Mouse (Mus musculus) brain, embryonic 18.5 days (tissue): Measurements from ENCODE around the gene Tctex1d1.

Source experiments
- DNase-seq: peaks from one replicate; pipeline ENCODE4 v3.0.0-alpha.2; 2012; ENCODE audit warnings: low read depth, low spot score

The Tctex1d1 gene

DNA sequence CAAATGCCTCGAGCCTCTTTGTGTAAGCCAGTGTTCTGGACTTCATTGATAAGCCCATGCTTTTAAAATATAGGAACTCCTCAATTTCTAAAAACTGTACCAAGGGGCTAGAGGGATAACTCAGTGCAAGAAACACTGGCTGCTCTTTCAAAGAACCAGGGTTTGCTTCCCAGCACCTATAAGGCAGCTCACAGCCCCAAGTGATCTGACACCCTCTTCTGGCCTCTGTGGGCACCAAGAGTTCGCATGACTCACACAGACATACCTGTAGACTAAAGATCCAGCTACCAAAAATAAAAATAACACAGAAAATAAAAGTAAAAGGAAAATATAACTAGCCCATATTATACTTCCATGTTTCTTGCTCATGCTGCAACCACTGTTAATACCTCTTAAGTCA, 9.3 kb downstream of the Tctex1d1 start:
- no peak for DNase-seq

DNA sequence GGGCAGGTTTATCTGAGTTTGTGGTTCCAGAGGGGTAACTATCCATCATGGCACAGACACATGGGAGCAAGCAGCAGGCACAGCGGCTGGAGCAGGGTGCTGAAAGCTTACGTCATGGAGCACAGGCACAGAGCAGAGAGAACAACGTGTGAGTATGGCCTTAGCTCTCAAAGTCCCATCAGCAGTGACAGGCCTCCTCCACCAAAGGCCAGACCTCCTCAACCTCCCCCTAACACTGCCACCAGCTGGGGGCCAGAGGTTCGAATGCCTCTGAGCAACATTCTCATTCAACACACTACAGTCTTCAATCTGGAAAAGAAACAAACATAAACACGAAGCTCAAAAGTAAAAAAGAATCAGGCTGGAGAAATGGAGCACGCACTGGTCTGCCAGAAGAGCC, 10.1 kb downstream of the Tctex1d1 start:
- DNase-seq = no peak

DNA sequence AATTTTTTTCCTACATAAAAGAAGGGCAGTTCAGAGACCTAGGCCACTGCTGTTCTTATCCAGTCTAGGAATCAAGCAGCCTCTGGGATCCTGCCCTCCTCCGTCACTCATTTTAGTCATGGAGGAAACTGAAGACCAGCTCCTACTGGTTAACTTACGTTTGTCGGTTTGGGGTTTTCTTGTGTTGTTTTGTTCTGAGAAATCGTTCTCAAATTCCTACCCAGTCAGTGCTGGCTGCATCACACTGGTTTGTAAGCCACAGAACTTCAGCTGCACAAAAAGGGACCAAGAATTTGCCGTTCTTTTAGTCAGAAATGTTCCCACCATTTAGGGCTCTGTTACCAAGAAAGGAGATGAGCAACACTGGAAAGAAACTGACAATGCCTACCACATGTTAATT, 11.0 kb downstream of the Tctex1d1 start:
- DNase-seq = no peak

DNA sequence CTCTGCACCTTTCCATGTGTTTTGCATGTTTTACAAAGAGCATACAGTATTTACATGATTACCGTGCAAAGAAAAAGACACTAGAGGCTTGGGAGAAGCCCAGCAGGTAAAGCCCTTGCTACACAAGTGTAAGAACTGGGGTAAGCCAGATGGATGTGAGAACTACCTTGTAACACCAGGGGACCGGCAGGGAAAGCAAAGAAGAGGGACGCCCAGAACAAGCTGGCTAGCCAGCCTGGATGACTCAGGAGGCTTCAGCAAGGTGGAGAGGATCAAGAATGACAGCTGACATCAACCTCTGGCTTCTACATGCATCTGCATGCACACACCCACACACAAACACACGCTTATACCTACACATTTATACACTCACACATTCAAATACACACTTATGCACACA, 11.6 kb downstream of the Tctex1d1 start:
- DNase-seq = no peak

DNA sequence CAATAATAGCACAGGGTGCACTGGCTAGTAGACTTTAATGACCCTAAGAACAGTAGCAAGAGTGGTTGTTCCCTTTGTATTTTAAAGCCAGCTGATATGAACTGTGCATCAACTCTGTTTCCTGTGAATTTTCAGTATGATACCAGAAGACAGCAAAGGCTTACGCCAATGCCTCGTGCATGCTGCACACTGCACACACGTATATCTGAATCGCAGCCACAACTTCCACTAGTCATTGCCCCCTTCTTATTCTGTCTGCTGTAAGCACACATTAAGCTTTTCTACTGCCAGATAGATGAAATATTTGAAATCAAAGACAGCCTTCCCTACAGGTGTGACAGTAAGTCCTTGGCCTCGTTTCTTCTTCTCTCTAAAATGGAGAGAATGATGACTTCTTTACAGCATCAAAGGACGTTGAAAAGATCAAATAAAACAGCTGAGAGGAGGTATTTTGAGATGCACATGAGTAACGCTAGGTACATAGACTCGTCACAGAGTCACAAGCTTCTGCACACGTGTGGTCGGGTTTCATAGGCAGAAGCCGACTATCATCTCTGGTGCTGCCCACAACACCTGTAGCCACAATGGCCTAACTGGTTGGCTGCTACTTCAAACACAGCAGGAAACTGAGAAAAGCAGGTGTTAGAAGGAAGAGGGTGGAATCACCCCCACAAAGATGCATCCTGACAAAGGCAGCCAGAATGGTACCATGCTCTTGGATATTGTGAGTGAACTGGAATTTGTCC, 12.4 kb downstream of the Tctex1d1 start:
- no peak for DNase-seq

DNA sequence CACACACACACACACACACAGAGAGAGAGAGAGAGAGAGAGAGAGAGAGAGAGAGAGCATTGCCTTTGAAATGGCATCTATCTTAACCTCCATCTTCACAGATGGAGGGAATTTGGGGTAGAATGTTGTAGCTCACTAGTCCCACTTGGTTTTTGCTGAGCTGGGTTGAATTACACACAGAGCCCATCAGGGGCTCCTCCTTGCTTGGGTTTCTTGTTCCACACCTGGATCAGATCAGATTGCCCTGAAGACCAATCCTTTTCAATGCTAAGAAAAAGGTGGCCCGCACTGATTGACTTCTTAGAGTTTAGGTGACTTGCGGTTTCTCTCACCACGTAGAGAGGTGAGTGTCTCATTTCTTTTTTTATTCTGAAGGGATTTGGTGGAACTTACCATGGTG, 13.3 kb downstream of the Tctex1d1 start:
- DNase-seq = no peak

DNA sequence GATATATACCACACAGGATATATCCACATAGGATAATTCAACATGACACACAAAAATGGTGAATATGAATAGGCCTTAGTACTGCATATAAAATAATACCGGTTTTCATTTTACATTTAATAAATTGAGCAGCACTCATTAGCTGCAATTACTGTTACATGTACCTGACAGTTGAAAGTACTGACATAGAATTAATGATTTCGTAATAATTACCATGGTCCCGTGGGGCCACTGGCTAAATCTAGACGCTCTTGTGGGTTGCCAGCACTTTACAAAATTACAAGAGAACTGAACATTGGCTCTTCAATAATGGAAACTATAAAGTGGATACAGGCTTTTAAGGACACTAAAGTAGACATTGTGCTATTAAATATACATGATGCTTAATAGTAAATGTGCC, 26.3 kb downstream of the Tctex1d1 start:
- DNase-seq = no peak

DNA sequence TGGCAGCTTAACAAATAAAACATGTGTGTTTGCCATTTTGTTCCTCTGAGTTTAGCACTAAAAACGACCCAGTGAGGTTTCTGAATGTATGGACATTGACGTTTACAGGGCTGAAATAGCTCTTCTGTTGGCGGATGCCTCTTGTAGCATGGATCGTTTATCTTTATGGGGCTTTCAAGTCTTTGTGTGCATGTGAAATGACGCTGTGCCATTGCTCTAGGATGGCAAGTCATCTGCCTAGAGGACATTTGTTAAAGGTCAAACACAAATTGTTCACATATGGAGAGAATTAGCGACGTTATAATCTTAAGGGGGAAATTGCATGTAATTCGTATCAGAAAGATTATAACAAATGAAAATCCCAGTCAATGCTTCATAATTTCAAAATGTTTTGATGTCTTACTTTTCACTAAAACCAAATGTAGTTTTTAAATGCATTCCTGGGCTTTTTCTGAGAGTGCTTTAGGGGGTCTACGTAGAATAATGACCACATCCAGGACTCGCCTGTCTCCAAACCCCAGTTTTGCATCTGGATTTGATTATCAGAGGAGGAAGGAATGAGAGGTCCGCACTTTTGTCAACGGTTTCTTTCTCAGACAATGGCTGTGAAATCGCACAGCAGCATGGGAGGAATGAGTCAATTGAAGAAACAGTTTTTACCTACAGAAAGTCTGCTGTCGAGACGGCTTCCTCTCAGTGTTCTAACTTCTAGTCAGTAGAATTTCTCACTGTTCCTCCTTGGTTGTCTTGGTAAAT, 27.0 kb downstream of the Tctex1d1 start:
- no peak for DNase-seq

DNA sequence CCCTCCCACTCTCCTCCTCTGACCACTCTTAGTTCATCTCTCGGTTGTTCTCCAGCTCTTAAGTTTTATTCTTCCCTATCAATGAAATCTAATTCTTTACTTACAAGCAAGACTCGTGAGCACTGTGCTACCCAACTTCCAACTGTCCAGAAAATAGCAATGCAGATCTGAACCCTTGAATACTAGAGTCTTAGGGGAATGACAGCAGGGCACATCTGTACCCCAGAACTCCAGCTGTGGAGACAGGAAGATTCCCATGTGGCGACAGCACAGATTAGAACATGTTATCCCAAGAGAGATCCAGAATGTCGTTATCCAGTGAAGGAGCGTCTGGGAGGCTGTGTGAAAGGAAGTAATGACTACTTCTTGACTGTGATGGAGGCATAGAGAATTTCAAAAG, 27.9 kb downstream of the Tctex1d1 start:
- DNase-seq = no peak

DNA sequence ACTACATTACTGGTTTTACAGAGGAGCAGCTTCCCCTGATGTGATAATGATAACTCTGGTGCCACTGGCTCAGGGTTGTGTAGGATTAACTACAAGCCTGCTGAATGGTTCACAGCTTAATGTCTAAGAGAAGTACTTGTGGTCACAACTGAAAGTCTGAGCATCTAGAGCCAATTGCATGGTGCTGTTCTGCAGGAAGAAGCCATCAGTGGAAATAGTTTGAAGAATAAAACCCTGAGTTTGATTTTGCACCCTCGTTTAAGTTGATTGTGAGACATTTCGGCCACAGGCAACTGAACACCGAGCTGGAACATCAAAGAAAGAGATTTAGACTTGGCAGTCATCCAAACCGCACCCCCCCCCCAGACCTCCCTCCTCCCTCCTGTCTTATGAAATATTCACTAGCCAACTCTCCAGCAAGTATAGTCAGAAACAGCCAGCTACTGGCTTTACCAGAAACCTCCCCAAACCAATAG, 28.6 kb downstream of the Tctex1d1 start:
- no peak for DNase-seq

DNA sequence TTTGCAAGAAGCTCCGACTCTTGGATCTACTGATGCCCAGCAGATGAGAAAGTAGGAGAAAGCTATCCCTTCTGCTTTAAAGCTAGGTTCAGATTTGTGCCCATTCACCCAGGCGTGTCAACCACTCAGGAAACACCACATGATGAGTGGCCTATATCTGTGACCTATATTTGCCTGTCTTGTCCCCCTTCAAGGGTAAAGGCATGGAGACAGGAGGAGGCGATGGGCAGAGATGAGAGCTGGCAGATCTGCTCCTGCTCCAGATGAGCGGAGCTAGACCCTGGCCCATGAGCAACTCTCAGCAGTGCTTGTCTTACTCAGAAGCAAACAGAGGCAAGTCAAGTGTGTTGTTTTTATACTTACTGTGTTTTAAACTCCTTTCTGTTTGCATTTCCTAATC, 32.3 kb downstream of the Tctex1d1 start:
- no peak for DNase-seq

DNA sequence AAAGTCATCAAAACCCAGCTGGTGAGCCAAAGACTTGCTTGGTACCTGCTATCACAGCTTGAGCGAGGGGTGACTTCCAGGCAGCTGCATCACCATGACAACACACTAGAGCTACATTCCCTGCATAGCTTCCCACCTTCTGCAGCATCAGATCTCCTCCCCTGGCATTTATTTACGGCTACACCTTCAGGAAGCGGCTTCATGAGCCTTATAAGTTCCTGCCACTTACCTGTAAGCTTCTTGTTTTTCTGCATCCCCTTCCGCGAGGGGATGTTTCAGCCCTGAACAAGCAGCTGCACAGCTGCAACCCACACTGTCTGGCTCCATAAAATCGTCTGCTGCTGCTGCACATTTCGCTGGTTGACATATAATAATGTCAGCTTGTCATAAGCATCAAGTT, 33.4 kb downstream of the Tctex1d1 start:
- DNase-seq = peak; percentile 56

DNA sequence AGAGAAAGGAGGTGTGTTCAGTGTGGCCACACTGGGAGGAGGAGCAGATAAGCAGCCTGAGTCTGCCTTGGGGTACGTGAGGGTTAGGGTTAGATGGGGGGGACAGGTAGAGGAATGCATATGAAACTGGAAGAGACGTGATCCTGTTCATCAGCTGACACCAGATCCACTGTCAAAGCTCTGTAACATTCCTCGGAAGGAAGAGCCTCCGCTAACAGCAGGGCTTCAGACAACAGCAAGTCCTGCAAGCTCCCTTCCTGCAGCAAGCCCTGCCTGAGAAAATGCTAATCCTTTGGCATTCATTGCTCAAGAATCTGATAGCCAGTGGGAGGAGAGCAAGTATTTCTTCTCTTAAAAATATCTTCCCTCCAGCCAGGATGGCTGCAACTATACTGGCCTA, 35.1 kb downstream of the Tctex1d1 start:
- no peak for DNase-seq

DNA sequence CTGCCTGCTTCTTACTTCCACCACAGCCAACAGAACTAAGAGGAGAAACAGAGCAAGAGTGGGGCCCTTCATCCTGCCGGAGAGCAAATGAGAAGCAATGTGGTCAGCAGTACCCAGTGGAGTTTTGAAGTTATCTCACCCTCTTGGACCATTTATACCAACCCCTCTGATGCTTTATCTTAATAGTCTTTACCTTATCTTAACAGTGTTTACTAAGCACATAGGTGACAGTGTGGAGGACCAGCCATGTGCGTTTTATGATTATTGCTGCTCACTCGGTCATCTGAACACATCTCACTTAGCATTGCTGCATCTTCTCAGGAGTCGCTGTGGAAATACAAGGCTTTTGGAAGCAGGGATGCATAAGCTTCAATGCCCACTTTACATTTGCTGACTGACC, 48.2 kb downstream of the Tctex1d1 start, which contains the start of gene Insl5:
Gene Insl5, minus strand, starts transcription at position 222 of the 400 bp plus-strand sequence.
- DNase-seq = no peak

DNA sequence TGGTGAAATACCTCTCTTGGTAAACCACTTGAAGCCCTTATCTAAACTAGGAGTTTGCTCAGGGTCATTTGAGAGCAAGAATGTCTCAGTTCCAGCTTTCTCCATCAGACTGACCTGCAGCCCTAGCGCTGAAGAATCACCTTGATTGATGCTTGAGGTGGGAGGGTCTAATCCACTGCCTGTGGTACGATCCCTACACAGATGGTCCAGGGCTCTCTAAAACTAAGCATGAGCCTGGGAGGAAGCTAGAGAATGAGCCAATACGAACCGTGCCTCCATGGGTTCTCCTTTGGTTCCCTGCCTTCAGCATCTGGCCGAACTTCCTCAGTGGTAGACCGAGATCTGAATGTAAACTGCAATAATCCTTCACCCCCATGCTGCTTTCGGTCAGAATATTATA, 49.3 kb downstream of the Tctex1d1 start:
- DNase-seq = no peak

DNA sequence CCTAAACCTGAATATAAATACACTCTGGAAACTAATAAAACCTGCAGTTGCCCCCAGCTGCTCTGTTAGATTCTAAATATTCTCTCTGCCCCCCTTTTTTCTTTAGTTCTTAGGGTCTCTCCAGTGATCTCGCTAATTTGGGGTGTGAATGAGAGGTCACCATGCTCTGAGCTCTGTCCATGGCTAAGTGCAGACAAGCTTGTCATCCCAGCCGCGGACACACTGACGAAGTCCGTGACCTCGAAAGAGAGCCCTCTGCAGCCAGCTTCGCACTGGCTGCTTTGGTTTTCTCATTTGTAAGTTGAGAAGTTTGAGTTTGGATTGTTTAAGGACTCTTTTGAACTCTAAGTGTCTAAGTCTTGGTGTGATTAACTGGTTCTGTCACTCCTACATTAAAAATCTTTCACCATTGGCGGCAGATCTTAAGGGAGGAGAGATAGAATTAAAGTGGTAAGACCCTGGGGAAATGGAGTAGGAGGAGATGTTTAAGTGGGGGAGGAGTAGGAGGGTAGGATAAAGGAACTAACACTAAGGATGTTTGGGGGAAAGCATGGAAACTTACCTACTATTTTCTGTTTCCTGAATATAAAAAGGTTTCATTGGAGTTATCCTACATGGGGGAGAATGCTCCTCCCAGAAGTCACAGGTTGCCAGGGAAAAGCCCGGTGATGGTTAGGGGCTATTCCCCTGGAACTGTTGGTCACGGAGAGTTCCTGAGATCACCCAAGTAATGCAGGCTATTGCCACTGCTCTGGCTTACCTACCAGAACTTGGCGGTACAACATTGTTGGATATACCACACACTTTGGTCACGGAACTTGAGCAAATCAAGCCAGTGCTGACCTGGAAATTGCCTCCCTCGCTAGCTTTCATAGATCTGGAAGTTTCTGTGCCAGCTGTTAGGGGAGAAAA, 50.0 kb downstream of the Tctex1d1 start:
- no peak for DNase-seq

DNA sequence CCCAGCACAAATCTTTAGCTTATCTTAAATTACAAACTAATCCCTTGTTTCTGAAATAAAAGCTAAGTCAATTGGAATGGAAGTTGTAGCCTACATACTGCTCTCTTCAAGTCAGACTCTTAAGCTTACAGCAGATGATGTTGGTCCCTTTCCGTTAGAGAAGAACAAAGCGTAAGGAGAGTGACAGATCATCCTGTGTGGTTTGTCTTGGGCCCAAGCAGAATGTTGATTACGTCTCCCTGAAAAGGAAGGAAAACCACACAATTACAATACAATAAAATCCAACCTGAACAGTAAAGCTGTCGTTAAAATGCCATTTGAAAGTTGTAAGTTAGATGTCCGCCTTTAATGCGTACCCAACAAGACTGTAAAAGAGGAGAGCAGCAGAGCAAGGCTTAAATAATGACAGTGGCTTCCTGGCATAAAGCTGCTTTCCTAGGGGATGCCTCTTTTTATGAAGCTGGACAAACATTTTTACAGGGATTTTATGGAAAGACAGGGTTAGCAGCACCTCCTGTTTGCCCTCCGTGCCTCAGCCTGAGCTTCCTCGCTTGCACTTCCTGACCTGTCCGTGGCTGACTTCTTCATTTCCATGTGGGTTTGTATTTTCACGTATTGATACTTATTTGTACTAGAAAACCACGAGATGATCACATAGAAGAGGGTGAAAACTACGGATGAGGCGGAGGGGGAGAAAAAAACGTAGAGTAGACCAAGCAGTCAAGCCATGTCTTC, 60.9 kb downstream of the Tctex1d1 start:
- no peak for DNase-seq

DNA sequence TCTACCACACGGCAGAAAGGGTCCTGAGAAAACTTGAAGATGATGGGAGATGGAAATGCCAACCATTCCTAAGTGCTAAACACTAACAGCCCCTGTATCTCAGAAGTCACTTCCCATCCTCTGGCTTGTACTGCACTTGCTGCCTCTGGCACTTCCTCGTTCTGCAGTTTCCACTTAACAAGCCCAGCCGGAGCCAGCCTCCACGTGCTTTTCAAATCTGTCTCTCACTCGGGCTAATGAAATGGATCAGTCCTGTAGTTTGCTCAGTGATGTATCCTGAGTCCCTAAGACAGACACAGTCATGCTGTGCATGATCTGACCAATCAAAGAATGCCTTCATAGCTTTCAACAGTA, 61.4 kb downstream of the Tctex1d1 start:
- no peak for DNase-seq

DNA sequence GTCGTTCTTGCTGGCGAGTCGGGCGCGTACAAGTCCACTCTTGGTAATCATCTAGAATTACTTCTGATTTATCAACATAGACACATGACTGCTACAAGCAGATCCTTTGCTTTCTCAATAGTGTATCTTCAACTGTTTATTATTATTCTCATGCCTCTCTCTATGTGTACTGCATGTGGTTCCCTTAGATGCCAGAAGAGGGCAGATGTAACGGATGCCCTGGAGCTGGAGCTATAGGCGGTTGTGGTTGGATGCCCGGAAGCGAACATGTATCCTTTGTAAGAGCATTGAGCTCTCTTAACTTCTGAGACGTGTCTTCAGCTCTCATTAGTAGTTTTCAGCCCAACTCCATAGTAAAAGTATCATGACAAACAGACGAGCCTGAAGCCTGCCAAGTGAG, 64.6 kb downstream of the Tctex1d1 start:
- no peak for DNase-seq

DNA sequence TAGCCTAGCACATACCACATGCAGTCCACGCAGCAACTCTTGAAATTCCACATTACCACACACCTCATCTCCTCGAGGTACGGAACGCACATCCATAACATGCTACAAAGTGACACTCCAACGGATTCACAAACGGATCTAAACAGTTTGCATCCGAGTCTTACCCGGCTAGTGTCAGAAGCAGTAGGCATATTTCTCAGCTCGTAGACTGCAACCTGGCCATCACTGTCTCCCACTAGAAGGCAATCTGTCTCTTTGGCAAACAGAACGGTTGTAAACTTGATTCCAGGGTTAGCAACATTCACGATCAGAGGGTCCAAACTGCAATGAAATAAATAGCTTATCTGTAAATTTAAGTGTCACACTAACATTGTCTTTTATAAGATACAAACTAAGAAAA, 69.6 kb downstream of the Tctex1d1 start:
- DNase-seq = no peak
